Mouse (Mus musculus) gastrocnemius, adult 8-10 months (tissue): ENCODE measurements around the gene Dcdc2c. TPM values are rescaled to one million over a fixed set of nuclear protein-coding genes. Genes with fewer than 3 reads are reported as not detected.
A peak's percentile ranks its signal among the peaks of the same experiment; 100 is the strongest.

Source experiments
- DNase-seq, 2 experiments: peaks; one replicate each; pipeline ENCODE4 v3.0.0; 2022; ENCODE audit warnings: low spot score in 2 of 2
- total RNA-seq, 4 experiments: library from RNA; stranded (reverse); gene quantifications; 2 replicates each; pipeline ENCODE4 v1.2.4; 2022

Dcdc2c gene
- total RNA-seq: not detected

- DNase-seq: no peak
Observed at GRCm38 (mm10) chr12:28552299-28552698, at the start of gene Dcdc2c. Gene Dcdc2c (minus strand): TSS chr12:28552399.

DNA sequence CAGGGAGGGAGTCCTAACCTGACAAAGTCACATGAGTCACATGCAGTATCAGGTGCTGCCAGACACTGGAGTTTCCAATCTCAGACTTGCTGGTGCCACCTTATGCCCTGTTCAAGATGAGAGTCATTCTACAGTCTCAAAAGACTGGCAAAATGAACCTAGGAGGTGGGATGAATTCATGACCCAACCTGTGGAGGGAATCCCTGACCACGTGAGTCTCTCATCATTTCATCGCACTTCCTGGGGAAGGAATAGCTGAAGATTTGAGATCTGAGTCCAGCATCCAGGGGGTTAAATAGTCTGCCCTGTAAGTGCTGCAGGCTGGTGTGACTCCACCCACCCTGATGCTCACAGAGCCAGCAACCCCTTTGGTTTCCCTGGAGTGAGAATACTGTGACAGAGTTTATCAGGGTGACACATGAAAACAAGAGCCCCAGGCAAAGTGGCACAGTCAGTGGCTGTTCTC is 46.4 kb upstream of the Dcdc2c start:
- no peak for DNase-seq

- DNase-seq: no peak
Observed at GRCm38 (mm10) chr12:28598110-28598509, 45.9 kb upstream of the Dcdc2c start.

GRCm38 (mm10) chr12:28597699-28598098 is 45.5 kb upstream of the Dcdc2c start:
- DNase-seq: no peak

DNA sequence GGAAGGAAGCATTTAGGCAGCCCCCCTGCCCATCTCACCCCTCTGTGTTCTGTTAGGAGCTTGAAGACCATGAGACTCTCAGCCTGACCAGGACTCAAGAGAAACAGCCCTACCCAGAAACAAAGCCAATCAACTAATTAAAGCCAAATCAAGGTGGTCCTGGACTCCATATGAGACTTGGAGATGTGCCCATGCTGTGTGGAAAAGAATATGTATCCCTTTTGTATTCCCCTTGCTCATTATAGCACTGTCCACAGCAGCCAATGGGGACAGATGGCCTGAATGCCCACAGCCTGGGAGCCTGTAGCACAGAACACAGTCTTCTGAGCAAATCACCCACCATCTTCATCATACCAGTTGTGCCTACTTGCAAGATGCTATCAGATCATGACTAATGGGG is 44.7 kb upstream of the Dcdc2c start:
- no peak for DNase-seq

DNA sequence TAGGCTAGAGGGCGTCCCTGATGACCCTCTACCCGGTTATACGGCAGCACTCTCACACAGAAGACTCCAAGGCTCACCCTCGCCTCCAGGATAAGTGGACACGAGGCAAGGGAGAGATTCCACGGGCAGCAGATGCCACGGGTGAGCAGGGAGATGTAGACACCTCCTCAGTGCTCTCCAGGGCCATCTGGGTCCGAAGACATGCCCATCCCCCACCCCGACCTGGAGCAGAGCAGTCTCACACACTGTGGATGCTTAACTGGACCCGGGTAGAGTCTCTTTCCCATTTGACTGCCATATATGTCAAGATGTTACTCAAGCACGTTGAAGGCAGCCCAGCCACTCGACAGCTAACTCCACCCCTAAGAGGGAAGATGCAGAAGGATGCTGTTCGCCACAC is 38.2 kb upstream of the Dcdc2c start:
- DNase-seq: no peak

GRCm38 (mm10) chr12:28589090-28589868 is 37.1 kb upstream of the Dcdc2c start:
- peak; percentile 48 to 60 for DNase-seq

DNA sequence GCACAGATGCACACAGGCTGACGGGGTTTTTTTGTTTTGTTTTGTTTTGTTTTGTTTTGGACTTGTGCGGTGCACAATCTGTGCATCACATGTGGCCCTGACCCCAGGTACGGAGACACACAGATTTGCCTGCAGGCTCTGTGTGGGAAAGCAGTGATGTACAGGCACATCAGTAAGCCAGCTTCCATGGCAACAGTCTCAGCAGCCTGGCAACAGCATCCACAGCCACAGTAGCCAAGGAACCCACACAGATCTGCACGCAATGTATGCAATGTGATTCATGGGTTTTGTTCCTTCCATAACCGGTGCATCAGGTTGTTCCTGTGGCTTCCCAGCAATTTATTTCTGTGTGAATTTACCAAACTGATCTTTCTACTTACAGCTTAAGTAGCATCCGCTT is 35.8 kb upstream of the Dcdc2c start:
- DNase-seq: no peak

DNA sequence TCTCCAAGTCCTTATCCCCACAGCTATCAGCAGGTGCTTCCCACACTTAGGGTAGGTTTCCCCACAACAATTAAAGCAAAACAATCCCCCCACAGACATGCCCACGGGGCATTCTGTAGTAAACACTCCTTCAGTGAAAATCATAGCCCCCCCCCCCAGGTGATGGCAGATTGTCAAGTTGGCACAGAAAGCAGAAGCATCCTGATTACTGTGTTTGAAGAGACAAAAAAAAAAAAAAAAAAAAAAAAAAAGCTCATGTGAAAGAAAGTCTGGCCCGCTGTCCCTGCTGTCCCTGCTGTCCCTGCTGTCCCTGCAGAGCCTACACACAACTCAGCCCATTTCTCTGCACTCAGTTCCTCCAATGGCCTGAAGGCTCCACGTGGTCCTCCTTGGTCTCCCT is 31.8 kb upstream of the Dcdc2c start:
- no peak for DNase-seq

GRCm38 (mm10) chr12:28582423-28582822 is 30.2 kb upstream of the Dcdc2c start, which contains the start of gene Allc:
Gene Allc (minus strand): TSS chr12:28582523.
- DNase-seq: no peak

DNA sequence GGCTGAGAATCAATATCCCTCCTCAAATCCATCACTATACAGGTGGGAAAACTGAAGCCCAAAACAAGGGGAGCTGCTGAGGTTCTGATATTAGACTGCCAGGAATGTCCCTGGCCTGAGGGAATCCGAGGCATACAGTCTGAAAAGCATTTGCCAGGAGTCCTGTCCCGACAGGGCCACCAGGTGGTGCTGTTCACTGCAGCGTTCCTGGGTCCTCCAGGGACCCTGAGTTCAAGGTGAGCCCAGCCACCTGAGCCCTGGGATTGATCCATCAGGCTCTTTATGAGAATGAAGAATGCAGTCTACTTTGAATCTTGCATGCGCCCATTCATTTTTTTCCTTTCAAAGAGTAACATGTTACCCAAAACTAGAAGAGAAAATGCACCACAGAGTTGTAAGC is 26.9 kb upstream of the Dcdc2c start:
- DNase-seq: no peak

DNA sequence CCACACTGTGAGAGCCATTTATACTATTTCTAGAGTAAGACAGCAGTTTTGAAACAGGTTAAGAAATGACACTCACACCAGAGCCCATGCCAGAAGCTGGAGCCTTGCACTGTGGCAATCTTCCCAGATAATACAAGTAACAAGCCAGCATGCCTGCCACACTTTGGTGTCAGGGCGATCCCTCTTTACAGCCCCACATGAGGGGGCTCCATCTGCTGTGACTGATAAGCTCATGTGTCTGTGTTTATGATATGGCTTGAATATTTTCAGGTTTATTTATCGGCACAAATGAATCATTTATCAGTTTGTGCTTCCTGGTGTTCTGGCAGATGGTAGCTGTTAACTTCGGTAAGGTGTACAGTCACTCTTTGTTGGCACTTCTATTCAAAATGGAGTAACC is 25.9 kb upstream of the Dcdc2c start:
- no peak for DNase-seq

GRCm38 (mm10) chr12:28575366-28576070 is 23.3 kb upstream of the Dcdc2c start:
- no peak for DNase-seq

DNA sequence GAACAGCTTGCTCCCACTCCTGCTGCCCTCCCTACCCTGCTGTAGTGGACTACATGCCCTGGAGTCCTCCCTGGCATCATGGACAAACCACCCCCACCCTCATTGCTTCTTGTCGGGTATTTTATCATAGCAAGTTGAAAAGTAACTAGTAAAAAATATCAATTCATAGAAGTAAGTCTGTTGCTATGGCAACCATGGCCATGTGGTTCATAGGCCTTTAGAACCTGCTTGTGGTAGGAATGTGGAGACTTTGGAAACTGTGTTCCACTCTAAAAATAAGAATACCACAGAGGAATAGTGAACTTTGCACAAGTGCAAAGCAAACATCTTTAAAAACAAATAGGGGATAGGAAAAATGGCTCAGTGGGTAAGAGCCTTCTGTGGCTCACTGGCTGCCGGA is 20.0 kb upstream of the Dcdc2c start:
- no peak for DNase-seq

GRCm38 (mm10) chr12:28551775-28552174 is 424 bp downstream of the Dcdc2c start:
- DNase-seq: no peak

DNA sequence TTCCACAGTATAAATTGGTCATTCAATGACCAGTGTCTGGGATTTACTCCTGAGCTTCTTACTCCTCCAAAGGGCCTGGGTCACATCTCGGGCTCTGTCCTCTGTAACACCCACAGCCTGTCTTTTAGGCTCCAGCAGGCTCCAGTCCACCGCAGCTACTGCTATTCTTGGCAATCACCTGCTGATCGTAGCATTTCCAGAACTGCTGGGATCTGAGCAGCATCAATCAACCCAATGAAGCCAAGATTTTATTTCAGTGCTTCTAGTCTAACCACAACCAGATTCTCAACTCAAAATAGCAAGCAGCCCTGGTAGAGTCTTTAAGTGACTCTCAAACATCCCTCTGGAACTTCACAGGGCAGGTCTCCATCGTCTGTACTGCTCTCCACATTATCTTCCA is 3.3 kb downstream of the Dcdc2c start:
- DNase-seq: no peak

DNA sequence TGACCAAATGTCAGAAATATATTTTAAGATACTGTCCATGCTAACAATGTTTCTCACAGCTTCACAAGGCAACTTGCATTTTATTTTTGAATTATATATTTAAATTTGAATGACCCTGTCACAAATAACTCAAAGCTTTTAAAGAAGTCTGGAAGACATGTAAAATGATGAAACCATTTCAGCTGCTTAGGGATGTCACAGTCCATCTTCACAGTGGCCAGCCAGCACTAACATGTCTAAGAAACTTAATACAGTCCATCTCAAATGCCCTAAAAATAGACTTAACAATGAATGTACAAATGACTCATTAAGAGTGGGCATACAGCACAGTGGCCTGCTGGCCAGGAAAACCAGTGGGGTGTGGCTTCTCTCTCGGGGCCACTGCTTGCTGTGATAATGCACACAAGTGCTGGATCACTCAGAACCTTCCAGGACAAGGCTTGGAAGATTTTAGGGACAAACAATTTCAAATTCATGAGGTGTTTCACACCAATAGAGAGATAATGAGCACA is 37.9 kb downstream of the Dcdc2c start:
- DNase-seq: no peak

GRCm38 (mm10) chr12:28509699-28510280 is 42.4 kb downstream of the Dcdc2c start:
- no peak for DNase-seq

GRCm38 (mm10) chr12:28494289-28494688 is 57.9 kb downstream of the Dcdc2c start:
- no peak for DNase-seq

- no peak for DNase-seq
Observed at GRCm38 (mm10) chr12:28482483-28483160, 69.6 kb downstream of the Dcdc2c start.

DNA sequence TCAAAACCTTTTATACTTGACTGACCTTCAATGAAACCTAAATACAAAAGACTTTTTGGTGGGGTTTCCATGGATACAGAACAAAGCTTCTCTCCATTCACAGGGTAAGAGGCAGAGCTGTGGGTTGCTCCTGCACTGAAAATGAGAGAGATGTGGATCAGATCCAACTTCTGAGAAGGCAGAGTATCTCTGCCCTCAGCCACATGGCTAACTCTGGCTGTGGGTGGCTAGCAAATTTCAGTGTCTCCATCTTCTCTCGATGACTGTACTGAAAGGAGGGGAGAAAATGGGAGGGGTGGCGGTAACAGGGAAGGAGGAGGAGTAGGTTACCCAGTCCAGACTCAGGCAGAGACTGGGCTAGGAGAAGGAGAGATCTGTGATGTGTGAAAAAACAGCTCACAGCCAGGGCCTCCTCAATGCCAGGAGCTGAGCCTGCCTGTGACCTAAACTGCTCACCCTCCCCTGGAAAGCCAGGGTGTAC is 91.2 kb downstream of the Dcdc2c start:
- no peak for DNase-seq
